Mouse (Mus musculus) splenic B cell, adult 2 months (primary cell): ENCODE measurements around the gene Zfp46.

ENCODE experiments used
- DNase-seq: peaks from one replicate; pipeline ENCODE4 v3.0.0-alpha.2; 2011; ENCODE audit warnings: low read depth, low spot score
- H3K27me3 ChIP-seq: 2 replicates; pipeline ENCODE4 v1.6.1; 2012; ENCODE audit warnings: mild to moderate bottlenecking, low read length, moderate library complexity, mixed read lengths; ENCODE audit not compliant: control insufficient read depth, poor library complexity, insufficient read depth, severe bottlenecking
- H3K36me3 ChIP-seq: 2 replicates; pipeline ENCODE4 v1.6.1; 2012; ENCODE audit warnings: mild to moderate bottlenecking, low read length, moderate library complexity, mixed read lengths; ENCODE audit not compliant: control insufficient read depth, poor library complexity, insufficient read depth, severe bottlenecking

The Zfp46 gene

DNA sequence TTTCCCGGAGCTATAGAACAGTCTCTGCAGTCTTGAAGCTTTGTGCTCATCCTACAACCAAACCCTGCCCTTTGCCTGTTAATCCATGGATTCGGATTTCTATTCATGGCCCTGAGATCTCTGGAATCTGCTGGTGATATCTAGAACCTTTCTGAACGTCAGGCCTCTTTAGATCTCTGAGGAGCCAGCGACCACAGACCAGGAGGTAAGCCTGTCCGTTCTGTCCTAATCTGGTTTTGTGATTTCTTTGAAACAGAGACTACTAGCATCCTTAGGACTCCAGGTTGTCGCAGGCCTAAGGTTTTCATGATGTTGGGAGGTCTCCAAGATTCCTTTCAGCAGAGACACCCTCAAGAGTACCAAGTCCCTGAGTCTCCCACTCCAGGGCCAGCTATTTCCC, 408 bp downstream of the Zfp46 start:
- Histone ChIP-seq H3K27me3 (no peaks in the 10 kb centered on the region), H3K36me3 (peaks cover 2% of the 10 kb centered on the region; the same call in 1 of the 2 replicates)
- DNase-seq, result no peak

GRCm38 (mm10) chr4:136285348-136285810, 896 bp downstream of the Zfp46 start:
- no peaks in the 10 kb centered on the region for H3K27me3 ChIP-seq
- peaks cover 6% of the 10 kb centered on the region for H3K36me3 ChIP-seq
- DNase-seq, result peak; percentile 89

DNA sequence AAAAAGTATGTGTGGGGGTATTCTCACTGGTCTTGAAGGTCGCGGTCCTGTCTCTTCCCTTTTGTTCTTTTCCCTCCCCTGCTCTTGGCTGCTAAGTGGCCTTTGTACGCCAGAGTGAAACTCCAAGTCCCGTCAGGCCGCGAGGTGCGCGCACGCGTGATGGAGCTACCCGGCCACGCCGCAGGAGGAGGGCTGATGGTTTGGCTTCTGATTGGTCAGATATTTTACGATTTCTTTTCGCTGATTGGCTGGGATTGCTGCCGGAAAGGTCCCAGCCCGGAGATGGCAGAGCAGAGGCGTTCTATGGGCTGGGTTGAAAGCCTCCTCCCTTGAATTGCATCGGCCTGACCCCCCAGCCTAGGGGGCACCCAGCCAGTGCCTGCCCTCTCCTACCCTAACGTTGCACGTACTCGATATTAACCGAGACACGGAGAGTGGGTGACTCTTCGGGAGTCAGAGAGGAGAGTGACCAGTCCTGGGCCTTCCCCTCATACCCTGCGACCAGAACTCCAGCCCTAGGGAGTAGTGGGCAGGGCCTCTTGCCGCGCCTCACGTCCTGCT, 1.4 kb downstream of the Zfp46 start:
- Histone ChIP-seq H3K36me3 (peaks cover 8% of the 10 kb centered on the region), H3K27me3 (no peaks in the 10 kb centered on the region)
- peak; percentile 96 for DNase-seq

GRCm38 (mm10) chr4:136289918-136290780, 5.7 kb downstream of the Zfp46 start:
- Histone ChIP-seq H3K36me3 (peaks cover 10% of the 10 kb centered on the region), H3K27me3 (no peaks in the 10 kb centered on the region)
- DNase-seq, result no peak

GRCm38 (mm10) chr4:136290781-136291595, 6.5 kb downstream of the Zfp46 start:
- no peaks in the 10 kb centered on the region for H3K27me3 ChIP-seq
- peaks cover 10% of the 10 kb centered on the region for H3K36me3 ChIP-seq
- no peak for DNase-seq

GRCm38 (mm10) chr4:136291692-136292091, 7.2 kb downstream of the Zfp46 start:
- H3K36me3 ChIP-seq, result peaks cover 10% of the 10 kb centered on the region
- no peaks in the 10 kb centered on the region for H3K27me3 ChIP-seq
- DNase-seq, result no peak

- Histone ChIP-seq H3K36me3 (peaks cover 2% of the 10 kb centered on the region), H3K27me3 (no peaks in the 10 kb centered on the region)
- no peak for DNase-seq
Observed at GRCm38 (mm10) chr4:136295941-136296340, 11.5 kb downstream of the Zfp46 start.

- no peaks in the 10 kb centered on the region for H3K36me3 ChIP-seq
- no peak for DNase-seq
- no peaks in the 10 kb centered on the region for H3K27me3 ChIP-seq
Observed at GRCm38 (mm10) chr4:136302462-136302861, 18.0 kb downstream of the Zfp46 start.

- no peaks in the 10 kb centered on the region for H3K27me3 ChIP-seq
- no peaks in the 10 kb centered on the region for H3K36me3 ChIP-seq
- no peak for DNase-seq
Observed at GRCm38 (mm10) chr4:136304181-136304580, 19.7 kb downstream of the Zfp46 start.

- Histone ChIP-seq H3K27me3 (no peaks in the 10 kb centered on the region), H3K36me3 (no peaks in the 10 kb centered on the region)
- DNase-seq, result no peak
Observed at GRCm38 (mm10) chr4:136308355-136308754, 23.9 kb downstream of the Zfp46 start.

DNA sequence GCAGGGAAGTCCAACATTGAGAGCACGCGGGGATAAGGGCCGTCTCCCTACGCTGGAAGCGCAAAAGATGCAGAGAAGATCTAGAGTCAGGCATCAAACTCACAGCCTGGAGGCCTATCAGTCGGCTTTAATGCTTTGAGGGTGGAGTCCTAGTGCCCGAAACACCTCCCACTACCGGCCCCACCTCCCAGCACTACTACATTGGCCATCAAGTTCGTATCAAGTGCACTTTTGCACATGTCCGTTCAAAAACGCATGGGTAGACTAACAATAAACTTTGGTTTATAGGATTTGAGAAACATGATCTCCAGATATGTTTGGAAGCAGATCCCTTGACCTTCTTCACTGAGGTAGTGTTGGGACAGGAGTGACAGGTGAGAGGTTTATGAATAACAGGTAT, 25.3 kb downstream of the Zfp46 start:
- H3K27me3 ChIP-seq, result no peaks in the 10 kb centered on the region
- peak; percentile 81 for DNase-seq
- H3K36me3 ChIP-seq, result no peaks in the 10 kb centered on the region

- DNase-seq, result peak; percentile 99
Observed at GRCm38 (mm10) chr4:136310229-136311041, 26.0 kb downstream of the Zfp46 start, which contains the start of gene Hnrnpr. TSS of gene Hnrnpr (plus strand) at chr4:136310942.

GRCm38 (mm10) chr4:136311042-136311999, 26.8 kb downstream of the Zfp46 start:
- DNase-seq, result peak; percentile 37
- Histone ChIP-seq H3K36me3 (no peaks in the 10 kb centered on the region), H3K27me3 (no peaks in the 10 kb centered on the region)

More at GRCm38 (mm10) chr4:136310229-136311041, 26.0 kb downstream of the Zfp46 start, which contains the start of gene Hnrnpr:
- Histone ChIP-seq H3K36me3 (no peaks in the 10 kb centered on the region), H3K27me3 (no peaks in the 10 kb centered on the region)
